Mouse (Mus musculus): ENCODE results near the gene Wnk4.

Gene Wnk4

DNA sequence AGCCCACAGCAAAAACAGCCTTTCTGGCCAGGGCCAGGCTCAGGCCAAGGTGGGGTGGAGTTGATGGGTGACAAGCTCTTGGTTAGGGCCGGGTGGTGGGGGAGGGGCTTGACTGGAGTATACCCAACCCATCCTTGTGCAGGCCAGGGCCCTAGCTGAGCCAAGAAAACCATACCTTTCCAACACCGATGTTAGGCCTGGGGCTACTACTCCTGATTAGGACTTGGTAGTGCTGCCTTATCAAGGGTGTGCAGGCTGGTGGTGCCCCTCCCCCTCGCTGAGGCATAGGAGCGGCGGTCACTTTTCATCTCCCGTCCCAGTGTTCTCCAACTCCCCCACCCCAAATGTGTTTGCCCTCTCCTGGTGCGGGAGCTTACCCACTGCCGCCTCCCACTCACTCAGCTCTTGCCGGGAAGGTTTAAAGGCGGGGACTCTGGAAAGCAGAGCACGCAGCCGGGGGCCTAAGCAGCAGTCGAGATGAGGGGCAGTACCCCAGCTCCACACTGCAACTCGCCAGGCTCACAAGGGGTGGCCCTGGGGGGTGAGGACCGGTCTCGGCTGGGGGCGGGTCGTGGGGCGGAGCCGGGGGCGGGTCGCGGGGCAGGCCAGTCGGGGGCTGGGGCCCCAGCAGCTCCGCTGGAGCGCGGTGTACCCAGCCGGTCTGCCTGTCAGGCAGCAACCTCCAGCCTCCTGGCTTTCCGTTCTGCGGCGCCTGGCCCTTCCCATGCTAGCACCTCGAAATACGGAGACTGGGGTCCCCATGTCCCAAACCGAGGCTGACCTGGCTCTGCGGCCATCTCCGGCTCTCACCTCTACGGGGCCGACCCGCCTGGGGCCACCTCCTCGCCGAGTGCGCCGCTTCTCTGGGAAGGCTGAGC is at the start of gene Wnk4:
Gene Wnk4, plus strand, starts transcription at position 620 of the 878 bp plus-strand sequence.
- DNase-seq, result no peak

DNA sequence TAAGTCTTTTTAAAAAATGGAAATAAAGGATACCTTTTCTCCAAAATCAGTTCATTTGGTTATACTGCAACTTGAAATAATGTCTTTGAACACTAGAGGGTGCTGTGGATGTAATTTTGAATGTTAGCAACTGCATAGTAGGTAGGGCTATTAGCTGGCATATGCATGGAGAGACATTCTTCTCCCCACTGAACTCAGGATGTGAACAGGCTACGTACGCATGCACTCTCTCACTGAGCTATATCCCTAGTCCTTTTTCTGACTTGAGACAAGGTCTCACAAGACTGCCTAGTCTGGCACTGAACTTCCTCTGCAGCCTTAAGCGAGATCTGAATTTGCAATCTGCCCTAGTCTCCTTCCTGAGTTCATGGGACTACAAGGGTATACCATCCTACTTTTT is 48.4 kb upstream of the Wnk4 start:
- DNase-seq, result no peak

DNA sequence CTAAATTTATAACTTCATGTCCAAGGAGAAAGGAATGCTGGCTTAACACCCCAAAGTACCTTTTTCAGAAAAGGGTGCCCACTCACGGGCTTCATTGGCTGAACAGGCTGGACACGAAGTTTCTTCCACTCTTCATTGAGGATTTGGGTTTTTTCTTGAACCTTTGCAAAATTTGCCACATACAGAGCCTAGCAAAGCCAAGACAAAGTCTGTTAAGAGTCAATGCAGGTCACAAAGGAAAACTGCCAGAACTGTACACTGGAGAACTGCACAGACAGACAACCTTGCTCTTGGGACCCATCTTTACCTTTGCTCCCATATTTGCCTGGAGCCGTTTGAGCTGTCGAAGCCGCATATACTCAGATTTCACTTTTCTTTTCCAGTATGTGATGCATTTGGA is 43.4 kb upstream of the Wnk4 start:
- DNase-seq, result no peak

GRCm38 (mm10) chr11:101218436-101219055 is 41.8 kb upstream of the Wnk4 start:
- no peak for DNase-seq

DNA sequence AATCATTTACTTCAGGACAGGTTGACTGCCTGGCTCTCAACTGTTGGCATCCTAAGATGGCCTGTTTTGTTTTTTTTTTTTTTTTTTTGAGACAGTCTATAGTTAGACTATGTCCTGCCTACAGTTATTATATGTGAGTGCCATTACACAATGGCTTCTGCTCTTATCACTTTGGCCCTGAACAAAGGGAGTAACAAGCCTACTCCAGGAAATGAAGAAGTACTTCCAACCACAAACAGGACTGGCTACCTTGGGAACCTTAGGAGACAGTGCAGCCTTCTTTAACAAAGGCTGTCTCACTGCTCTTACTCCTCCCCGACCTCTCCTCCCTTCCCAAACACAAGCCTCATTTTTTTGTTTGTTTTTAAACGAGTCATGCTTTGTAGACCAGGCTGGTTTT is 39.5 kb upstream of the Wnk4 start:
- DNase-seq, result no peak

DNA sequence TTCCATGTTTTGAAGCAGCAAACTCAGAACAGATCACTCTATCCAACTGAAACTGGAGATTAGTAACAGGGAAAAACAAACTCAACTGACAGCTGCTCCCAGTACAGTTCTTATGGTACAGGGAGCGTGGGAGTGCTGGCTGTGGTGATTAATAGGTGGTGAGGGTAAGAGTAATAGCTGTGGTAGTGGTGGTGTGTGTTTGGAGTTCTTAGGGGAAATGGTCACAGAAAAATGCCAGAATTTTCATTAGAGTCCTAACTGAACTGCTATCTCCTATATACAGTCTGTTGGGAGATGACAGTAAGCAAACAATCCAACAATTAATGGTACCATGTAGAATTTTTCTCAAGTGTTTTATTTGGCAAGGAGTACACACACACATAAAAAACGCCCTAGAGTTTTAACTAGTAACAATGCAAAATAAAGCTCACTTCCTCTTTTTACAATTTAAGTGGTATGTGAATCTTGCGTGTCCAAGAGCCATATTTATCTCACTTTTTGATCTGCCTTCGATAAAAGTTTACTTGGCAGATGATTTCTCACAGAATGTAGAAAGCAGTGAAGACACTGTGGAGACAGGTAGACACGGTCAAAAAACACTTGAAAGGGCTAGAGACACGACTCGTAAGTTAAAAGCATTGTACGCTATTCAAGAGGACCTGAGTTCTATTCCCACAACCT is 38.9 kb upstream of the Wnk4 start:
- DNase-seq, result no peak

GRCm38 (mm10) chr11:101224337-101224736 is 36.0 kb upstream of the Wnk4 start:
- no peak for DNase-seq

DNA sequence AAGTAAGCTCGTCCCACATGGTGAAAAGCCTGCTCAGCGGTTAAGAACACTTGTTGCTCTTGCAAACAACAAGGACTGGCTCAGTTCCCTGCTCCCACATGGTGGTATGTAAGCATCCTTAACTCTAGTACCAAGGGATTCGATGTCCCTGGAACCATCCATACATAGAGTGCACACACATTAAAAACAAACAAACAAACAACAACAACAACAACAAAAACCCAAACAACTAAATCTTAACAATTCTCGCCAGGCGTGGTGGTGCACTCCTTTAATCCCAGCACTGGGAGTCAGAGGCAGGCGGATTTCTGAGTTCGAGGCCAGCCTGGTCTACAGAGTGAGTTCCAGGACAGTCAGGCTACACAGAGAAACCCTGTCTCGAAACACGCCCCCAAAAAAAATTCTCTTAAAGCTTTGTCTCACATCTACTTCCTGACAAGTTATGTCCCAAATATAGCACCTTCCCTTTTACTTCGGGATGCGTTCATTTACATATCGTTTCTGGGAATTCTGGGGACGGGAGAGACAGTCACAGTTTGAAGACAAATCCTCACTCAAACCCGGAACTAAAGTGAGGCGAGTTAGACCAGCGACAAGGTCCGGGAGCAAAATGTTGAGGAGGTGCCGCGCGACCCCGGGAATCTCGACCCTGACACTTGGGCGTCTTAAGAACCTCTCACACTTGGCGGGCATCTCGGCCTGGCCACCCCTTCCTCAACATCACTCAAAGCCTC is 34.9 kb upstream of the Wnk4 start:
- DNase-seq, result no peak

DNA sequence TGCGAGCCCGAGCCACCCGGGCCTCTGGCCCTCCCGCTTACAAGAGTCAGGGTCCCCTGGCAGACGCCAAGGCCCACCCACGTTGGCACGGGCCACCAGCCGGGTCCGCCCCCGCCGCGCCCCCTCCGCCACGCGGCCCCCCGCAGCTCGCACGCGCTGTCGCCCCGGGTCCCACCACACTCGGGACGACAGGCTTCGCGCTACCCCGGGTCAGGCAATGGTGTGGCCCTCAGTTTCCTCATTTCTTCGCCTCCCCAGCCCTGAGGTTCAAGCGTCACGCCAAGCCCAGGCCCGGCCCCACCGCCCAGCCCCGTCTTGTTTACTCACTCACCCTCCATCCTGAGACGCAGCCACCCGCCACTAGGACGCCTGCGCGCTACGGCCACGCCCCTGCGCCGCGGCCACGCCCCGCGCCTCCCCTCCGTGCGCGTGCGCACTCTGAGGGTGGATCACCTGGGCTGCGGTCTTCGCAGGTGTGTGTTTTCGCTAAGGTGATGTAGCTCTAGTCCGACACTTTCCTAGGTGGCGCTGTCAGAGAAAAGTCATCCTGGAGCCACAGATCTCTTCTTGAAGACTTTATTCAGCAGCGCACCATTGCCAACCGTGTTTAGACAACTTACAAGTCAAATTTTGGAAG is 34.2 kb upstream of the Wnk4 start, which contains the start of gene Ezh1:
Gene Ezh1, minus strand, starts transcription at position 399 of the 637 bp plus-strand sequence.
- DNase-seq, result peak; percentile 94

- no peak for DNase-seq
Observed at GRCm38 (mm10) chr11:101229361-101229900, 30.9 kb upstream of the Wnk4 start.

GRCm38 (mm10) chr11:101230061-101230511 is 30.3 kb upstream of the Wnk4 start:
- no peak for DNase-seq

- no peak for DNase-seq
Observed at GRCm38 (mm10) chr11:101230526-101230925, 29.8 kb upstream of the Wnk4 start.

- DNase-seq, result no peak
Observed at GRCm38 (mm10) chr11:101230991-101231871, 29.1 kb upstream of the Wnk4 start.

- no peak for DNase-seq
Observed at GRCm38 (mm10) chr11:101232010-101232839, 28.1 kb upstream of the Wnk4 start.

DNA sequence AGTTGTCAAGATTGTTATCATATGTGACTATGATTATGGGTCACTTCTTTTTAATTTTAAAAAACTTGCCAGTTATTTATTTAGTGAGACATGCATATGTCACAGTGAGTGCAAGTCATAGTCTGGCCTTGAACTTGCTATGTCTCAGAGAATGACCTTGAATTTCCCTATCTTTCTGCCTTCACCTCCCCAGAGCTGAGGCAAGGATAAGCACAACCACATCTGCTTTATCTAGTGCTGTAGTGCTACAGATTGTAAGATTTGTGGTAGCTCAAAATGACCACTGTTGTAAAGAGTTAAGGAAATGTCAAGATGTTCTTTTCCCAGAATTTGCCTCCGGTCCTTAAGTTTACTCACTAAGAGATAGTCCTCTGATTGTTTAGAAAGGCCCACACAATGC is 27.1 kb upstream of the Wnk4 start:
- no peak for DNase-seq

GRCm38 (mm10) chr11:101234124-101234523 is 26.2 kb upstream of the Wnk4 start:
- no peak for DNase-seq

DNA sequence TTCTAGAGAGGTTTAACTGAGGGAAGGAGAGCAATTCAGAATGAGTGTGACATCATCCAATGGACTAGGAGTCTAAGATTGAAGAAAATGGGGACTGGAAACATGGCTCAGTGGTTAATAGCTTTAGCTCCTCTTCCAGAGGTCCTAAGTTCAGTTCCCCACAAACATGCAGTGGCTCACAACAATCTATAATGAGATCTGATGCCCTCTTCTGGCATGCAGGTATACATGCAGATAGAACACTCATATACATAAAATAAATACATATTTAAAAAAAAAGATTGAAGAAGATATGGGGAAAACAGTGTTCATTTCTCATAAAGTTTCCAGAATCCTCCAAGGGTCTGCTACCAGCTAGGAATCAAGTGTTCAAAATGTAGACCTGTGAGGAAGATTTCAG is 24.9 kb upstream of the Wnk4 start:
- DNase-seq, result no peak

DNA sequence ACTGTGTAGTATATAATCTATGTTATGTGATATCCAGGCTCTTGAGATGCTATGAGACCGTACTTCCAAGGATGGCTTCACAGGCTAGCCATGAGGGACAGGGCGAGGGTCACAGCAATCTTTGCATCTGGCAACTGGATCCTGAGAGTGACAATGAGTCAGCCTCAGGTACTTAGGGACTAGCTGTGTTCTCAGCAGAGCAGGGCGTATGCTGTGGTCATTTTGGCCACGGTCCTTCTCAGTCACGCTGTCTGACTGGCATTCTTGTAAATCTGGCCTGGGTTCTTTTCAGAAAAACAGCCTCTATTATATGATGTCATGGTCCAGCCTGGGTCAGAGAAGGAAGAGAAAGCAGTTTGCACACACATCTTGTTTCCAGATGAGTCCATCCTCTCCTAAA is 23.6 kb upstream of the Wnk4 start:
- no peak for DNase-seq

DNA sequence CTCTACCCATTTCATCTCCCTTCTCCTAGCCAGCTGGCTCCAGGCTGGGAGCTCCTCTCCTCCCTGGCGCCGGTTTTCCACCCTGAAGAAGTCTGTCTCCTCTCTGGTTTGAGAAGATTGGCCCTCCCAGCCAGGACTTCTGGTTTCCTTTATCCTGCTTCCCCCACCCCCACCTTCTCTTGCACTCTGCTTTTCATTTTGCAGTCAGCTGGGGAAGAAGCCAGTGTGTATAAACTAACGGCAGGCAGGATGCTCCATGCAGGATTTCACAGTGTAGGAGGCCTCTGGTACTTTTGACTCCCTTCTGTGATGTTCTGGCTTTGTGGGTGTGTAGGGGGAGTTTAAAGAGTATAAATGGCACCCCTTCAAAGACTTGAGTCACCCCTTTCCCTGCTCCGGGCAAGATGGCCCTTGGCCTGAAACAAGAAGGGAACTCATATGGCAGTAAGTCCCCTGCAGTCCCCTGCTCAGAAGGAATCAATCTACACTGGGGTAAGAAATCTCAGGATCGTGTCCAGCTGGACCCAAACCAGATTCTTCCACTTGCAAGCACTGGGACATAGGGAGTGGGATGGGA is 22.2 kb upstream of the Wnk4 start:
- no peak for DNase-seq

DNA sequence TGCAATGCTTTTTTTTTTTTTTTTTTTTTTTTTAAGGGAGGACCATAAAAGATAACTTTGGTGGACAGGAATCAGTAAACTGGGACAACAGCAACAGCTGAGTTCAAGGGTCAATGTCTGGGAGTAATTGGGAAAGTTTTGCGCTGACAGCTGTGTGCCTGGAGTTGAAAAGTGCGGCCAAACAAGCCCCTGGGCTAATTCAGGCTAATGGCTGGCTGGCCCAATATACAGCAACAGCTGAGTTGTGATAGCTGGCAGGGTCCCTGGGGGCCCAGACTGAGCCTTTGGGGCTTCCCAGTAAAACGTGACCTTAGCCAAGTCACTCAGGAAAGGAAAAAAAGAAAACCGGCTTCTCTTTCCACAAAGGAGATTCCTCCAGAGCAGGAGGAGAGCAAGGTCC is 15.3 kb upstream of the Wnk4 start:
- DNase-seq, result no peak
